ENCODE assay signal across 10 mouse cellular contexts in genomic region chr2:128189691-128190090, GRCm38 (mm10).
A peak's percentile ranks its signal among the peaks of the same experiment; 100 is the strongest.
DNase-seq lines count a peak whose midpoint lies in the region; ATAC-seq lines count a peak whose summit lies in the region.
"Had no signal": no experiment of that assay in that cellular context is flagged by ENCODE, and none has a peak within 500 bp of the region (broad histone marks: within the 10 kb centered on the region; RNA-seq: fewer than 3 reads in every experiment).

No protein-coding gene starts in this region.

- no peak overlapping the region for H3K9ac ChIP-seq in neural tube, embryonic 15.5 days (replicated peaks)

- H3K4me3 ChIP-seq in neural tube, embryonic 15.5 days (replicated peaks) = no peak overlapping the region

- peak; percentile 50 for DNase-seq in neural tube, embryonic 10.5 days (ENCODE audit: extremely low spot score, low spot score)
- peak; percentile 69 for DNase-seq in induced T-regulatory cell, adult 2 months (ENCODE audit: low read depth)
- DNase-seq in naive thymus-derived CD4-positive, alpha-beta T cell, adult 2 months (ENCODE audit: low read depth) = peak; percentile 41
- no peak for DNase-seq in testis, postnatal 14 days (ENCODE audit: low spot score)
- no peak for DNase-seq in left cerebral cortex, postnatal 4 days
- DNase-seq: heart, postnatal 14 days; layer of hippocampus, postnatal 36 days had no signal

- no peaks in the 10 kb centered on the region for H3K27me3 ChIP-seq in neural tube, embryonic 15.5 days (replicated peaks)

- no peaks in the 10 kb centered on the region for H3K4me1 ChIP-seq in neural tube, embryonic 15.5 days

- ATAC-seq in neural tube, embryonic 15.5 days (ENCODE audit: low FRiP score) = no peak
- ATAC-seq in common myeloid progenitor, adult 5-6 weeks (replicated peaks; ENCODE audit: low read depth, poor library complexity, severe bottlenecking) = peak; percentile 59
- ATAC-seq: forebrain, embryonic 14.5 days had no signal

- H3K9me3 ChIP-seq in neural tube, embryonic 15.5 days (replicated peaks) = no peaks in the 10 kb centered on the region

- no peaks in the 10 kb centered on the region for H3K36me3 ChIP-seq in neural tube, embryonic 15.5 days

- no peak overlapping the region for H3K27ac ChIP-seq in neural tube, embryonic 15.5 days (replicated peaks)

- no peak overlapping the region for H3K4me2 ChIP-seq in neural tube, embryonic 15.5 days

- WGBS in neural tube, embryonic 15.5 days = 83% methylated on average over 10 of the region's 10 CpGs

- intact Hi-C loops in left cerebral cortex, postnatal 4 days (cut with DNase I) = no loop called here

Comparison
In these comparisons a context has a peak if more than half of its experiments do, and no peak if none do; other contexts are left out.
1. DNase-seq: peak in neural tube, embryonic 10.5 days (single experiment), induced T-regulatory cell, adult 2 months (single experiment) and naive thymus-derived CD4-positive, alpha-beta T cell, adult 2 months (single experiment); none in testis, postnatal 14 days (single experiment) and left cerebral cortex, postnatal 4 days (single experiment).